7 mouse cellular contexts compared by ENCODE assay signal in genomic region chr12:105008752-105009178, GRCm38 (mm10). TPM values are rescaled to one million over a fixed set of nuclear protein-coding genes. Genes with fewer than 3 reads are reported as not detected.
A peak's percentile ranks its signal among the peaks of the same experiment; 100 is the strongest.
DNase-seq lines count a peak whose midpoint lies in the region; TF ChIP-seq lines count a peak whose summit lies in the region.

No protein-coding gene starts in this region.

- TF ChIP-seq POLR2A in MEL (IDR thresholded peaks at IDR 0.05; ENCODE audit: control insufficient read depth in 1 of 2, insufficient read depth in 1 of 2, low read depth in 1 of 2, low read length in 2 of 2, poor library complexity in 1 of 2), result no peak
- no peak for TF ChIP-seq POLR2A in brain, embryonic 14.5 days (IDR thresholded peaks at IDR 0.05; ENCODE audit: borderline replicate concordance, extremely low read depth, insufficient read depth, insufficient read length, poor library complexity, severe bottlenecking)

- H3K27ac ChIP-seq in MEL (ENCODE audit: control insufficient read depth, low read depth, low read length), result peak overlapping the region; percentile 74

- DNase-seq in MEL (ENCODE audit: low read depth, low spot score), result peak; percentile 94
- peak; percentile 64 for DNase-seq in brain, embryonic 14.5 days (ENCODE audit: low read depth)
- DNase-seq in heart, adult 9 months (ENCODE audit: low spot score in 2 of 2), result peak; percentile 59 to 60
- peak; percentile 93 for DNase-seq in kidney, adult 9 months
- DNase-seq in lung, postnatal 14 days, result peak; percentile 53
- peak; percentile 66 for DNase-seq in skeletal muscle tissue, adult 2 months (ENCODE audit: low read depth, low spot score)
- DNase-seq in layer of hippocampus, postnatal 36 days, result no peak

- peaks cover 0 to 34% of the 10 kb centered on the region in 2 experiments; a peak in 2 of 4 replicates for H3K36me3 ChIP-seq in MEL (ENCODE audit: control insufficient read depth in 1 of 2, insufficient read depth in 2 of 2, low read length in 2 of 2)

- H3K27me3 ChIP-seq in MEL (ENCODE audit: control insufficient read depth in 1 of 2, insufficient read depth in 2 of 2, low read length in 2 of 2), result no peaks in the 10 kb centered on the region

- TF ChIP-seq RAD21 in MEL (IDR thresholded peaks at IDR 0.05; ENCODE audit: low read depth, low read length), result no peak

- H3K79me2 ChIP-seq in MEL (ENCODE audit: control insufficient read depth, insufficient read depth, low read length, poor library complexity), result peaks cover 19% of the 10 kb centered on the region

- H3K9me3 ChIP-seq in MEL (replicated peaks; ENCODE audit: insufficient read depth, low read length), result no peaks in the 10 kb centered on the region

- H3K4me3 ChIP-seq in MEL (ENCODE audit: control insufficient read depth in 1 of 2, insufficient read depth in 1 of 2, low read depth in 2 of 2, low read length in 2 of 2), result peak overlapping the region; percentile 86 to 93

- H3K4me1 ChIP-seq in MEL (ENCODE audit: control insufficient read depth in 1 of 2, insufficient read depth in 2 of 2, low read length in 2 of 2), result peaks cover 16 to 49% of the 10 kb centered on the region in 2 experiments

- TF ChIP-seq CTCF in MEL (IDR thresholded peaks at IDR 0.05 in 2 of 3, conservative IDR thresholded peaks at IDR 0.05 in 1 of 3; ENCODE audit: control insufficient read depth in 1 of 3, insufficient read depth in 1 of 3, low read depth in 2 of 3, low read length in 3 of 3, poor library complexity in 1 of 3, severe bottlenecking in 1 of 3), result no peak
- no peak for TF ChIP-seq CTCF in brain, embryonic 14.5 days (IDR thresholded peaks at IDR 0.05; ENCODE audit: borderline replicate concordance, extremely low read depth, insufficient read depth, insufficient read length)

- peak in 1 of 2 experiments; percentile 0; a peak in 1 of 4 replicates for TF ChIP-seq EP300 in MEL (IDR thresholded peaks at IDR 0.05; ENCODE audit: low read depth in 1 of 2, low read length in 2 of 2)

- H3K9ac ChIP-seq in MEL (ENCODE audit: control insufficient read depth, low read depth, low read length, poor library complexity, severe bottlenecking), result peak overlapping the region; percentile 92

TF ChIP-seq in MEL, 35 proteins besides CTCF, POLR2A, EP300 and RAD21:
- no peak for TF ChIP-seq BHLHE40 (IDR thresholded peaks at IDR 0.05; ENCODE audit: borderline replicate concordance, low read depth, low read length)
- TF ChIP-seq ZMIZ1 (IDR thresholded peaks at IDR 0.05; ENCODE audit: low read depth, low read length), result peak; percentile 52; the same call in 1 of the 2 replicates
- 0 out of 2 replicates have a peak, but pooled peaks have one; percentile 24 for TF ChIP-seq MYC (IDR thresholded peaks at IDR 0.05; ENCODE audit: low read depth, low read length)
- TF ChIP-seq MXI1 (IDR thresholded peaks at IDR 0.05; ENCODE audit: low read depth, low read length), result peak; percentile 89
- TF ChIP-seq MAX (IDR thresholded peaks at IDR 0.05; ENCODE audit: low read length), result peak; percentile 63
- TF ChIP-seq NELFE (IDR thresholded peaks at IDR 0.05; ENCODE audit: low read depth, low read length), result peak; percentile 35; the same call in 1 of the 2 replicates
- TF ChIP-seq GABPA (IDR thresholded peaks at IDR 0.05; ENCODE audit: low read depth, low read length), result no peak
- TF ChIP-seq USF1 (IDR thresholded peaks at IDR 0.05; ENCODE audit: low read depth, low read length), result peak; percentile 32; the same call in 1 of the 2 replicates
- peak; percentile 50 for TF ChIP-seq ETS1 (IDR thresholded peaks at IDR 0.05; ENCODE audit: low read depth, low read length)
- peak; percentile 15; the same call in 1 of the 2 replicates for TF ChIP-seq SIN3A (IDR thresholded peaks at IDR 0.05; ENCODE audit: low read length)
- no peak for TF ChIP-seq TCF12 (IDR thresholded peaks at IDR 0.05; ENCODE audit: low read depth, low read length)
- peak; percentile 72 for TF ChIP-seq NRF1 (IDR thresholded peaks at IDR 0.05; ENCODE audit: insufficient read depth, low read depth, low read length, poor library complexity, severe bottlenecking)
TF ChIP-seq in MEL: peak in this region for 9.

RNA-seq across cellular contexts. Expression of gene Syne3, which starts 0.8 kb away (rescaled TPM):
- 4.9 and 7.9 TPM in 2 replicates for total RNA-seq in MEL (2012; rRNA removed)
- 10 to 100 TPM in 1 of 2 experiments, not detected in 1; 10.7 TPM for polyA plus RNA-seq in MEL (2012; ENCODE audit: insufficient read depth in 1 of 2, insufficient read length in 2 of 2, low read depth in 1 of 2, low replicate concordance in 2 of 2, missing spikeins in 1 of 2)
- polyA plus RNA-seq in brain, embryonic 14.5 days (2012; rRNA removed), result 0.34 and 0.44 TPM in 2 replicates
- total RNA-seq in layer of hippocampus, postnatal 36 days (2021), result 1 to 10 TPM; 1.3 to 2.0 TPM

RNA-seq across cellular contexts. Expression of gene Glrx5, which starts 23.7 kb away (rescaled TPM):
- total RNA-seq in MEL (2012; rRNA removed), result 95.8 and 108 TPM in 2 replicates
- polyA plus RNA-seq in MEL (2012; ENCODE audit: insufficient read depth in 1 of 2, insufficient read length in 2 of 2, low read depth in 1 of 2, low replicate concordance in 2 of 2, missing spikeins in 1 of 2), result 100 to 1,000 TPM in 1 of 2 experiments, not detected in 1; 291 TPM
- polyA plus RNA-seq in brain, embryonic 14.5 days (2012; rRNA removed), result 71.3 and 95.6 TPM in 2 replicates
- 10 to 100 TPM; 45.6 to 45.9 TPM for total RNA-seq in layer of hippocampus, postnatal 36 days (2021)

Comparison
In these comparisons a context has a peak if more than half of its experiments do, and no peak if none do; other contexts are left out.
1. DNase-seq: peak in MEL (single experiment), brain, embryonic 14.5 days (single experiment), heart, adult 9 months (2 of 2), kidney, adult 9 months (single experiment), lung, postnatal 14 days (single experiment) and skeletal muscle tissue, adult 2 months (single experiment); none in layer of hippocampus, postnatal 36 days (0 of 2).